Mouse (Mus musculus): ENCODE data around the gene Anapc1. TPM values are rescaled to one million over a fixed set of nuclear protein-coding genes. Genes with fewer than 3 reads are reported as not detected.

The Anapc1 gene
- polyA plus RNA-seq, 1 experiment from 2014 or later, result 60.7 TPM

DNA sequence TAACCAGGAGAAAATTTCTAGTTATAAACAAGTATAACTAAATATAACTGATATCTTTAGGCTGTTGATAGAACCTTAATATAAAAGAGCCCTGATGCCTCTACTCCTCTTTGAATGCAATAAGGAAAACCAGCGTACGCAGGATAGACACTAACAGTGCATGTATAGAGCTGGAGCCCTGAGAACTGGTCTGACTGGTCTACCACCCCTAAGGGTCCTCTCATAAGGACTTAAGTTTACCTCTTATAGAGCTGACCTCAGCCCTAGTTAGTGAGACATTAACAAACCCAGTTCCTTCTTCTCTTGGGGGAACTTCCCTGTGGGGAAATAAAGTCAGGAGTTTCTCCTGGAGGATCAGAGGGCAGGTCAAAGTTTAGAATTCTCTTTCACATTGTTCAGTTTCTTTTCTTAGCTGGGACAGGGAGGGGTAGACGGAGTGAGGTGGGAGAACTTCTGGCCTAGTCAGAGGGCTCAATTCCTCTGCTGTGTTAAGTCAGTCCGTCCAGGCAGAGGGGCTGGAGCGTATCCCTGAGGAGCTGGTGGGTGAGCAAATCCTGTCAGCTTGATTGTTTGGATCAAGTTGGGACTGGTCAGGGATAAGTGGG lies 35.0 kb upstream of the Anapc1 start:
- 62% methylated on average over 5 of the region's 5 CpGs for WGBS
- Histone ChIP-seq H3K4me3 (ENCODE audit: low read length) (no peak overlapping the region), H3K27me3 (ENCODE audit: control insufficient read depth, insufficient read depth, low read depth, low read length) (no peaks in the 10 kb centered on the region), H3K9me3 (ENCODE audit: control insufficient read depth, low read length) (peaks cover 4% of the 10 kb centered on the region; the same call in 1 of the 2 replicates), H3K27ac (ENCODE audit: low read length) (peak overlapping the region; percentile 78), H3K36me3 (ENCODE audit: control insufficient read depth, insufficient read depth, low read length) (no peaks in the 10 kb centered on the region), H3K4me1 (replicated peaks; ENCODE audit: control insufficient read depth, insufficient read depth, low read length) (peaks cover 13% of the 10 kb centered on the region), H3K9ac (ENCODE audit: low read length) (no peak overlapping the region), H3K4me2 (ENCODE audit: low read depth, low read length) (0 out of 2 replicates have a peak overlapping the region, but pooled peaks have one; percentile 5)
- ATAC-seq (ENCODE audit: low read depth), result peak; percentile 88

DNA sequence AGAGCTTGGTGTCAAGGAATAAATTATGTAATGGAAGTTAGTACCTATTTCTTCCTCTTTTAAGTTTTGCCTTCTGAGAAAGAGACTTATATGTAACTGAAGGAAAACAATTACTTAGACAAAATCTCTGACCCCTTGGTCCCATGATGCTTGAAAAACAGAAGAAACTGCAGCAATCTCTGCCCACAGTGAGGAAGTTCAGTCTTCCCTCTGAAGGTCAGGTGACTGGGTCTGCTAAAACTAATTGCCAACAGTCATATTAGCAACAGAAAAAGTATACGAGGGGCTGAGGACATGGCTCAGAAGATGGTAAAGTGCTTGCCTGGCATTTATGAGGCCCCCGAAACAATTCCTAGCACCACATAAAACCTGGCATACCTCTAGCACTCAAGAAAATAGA lies 32.2 kb upstream of the Anapc1 start:
- no peak for ATAC-seq (ENCODE audit: low read depth)
- Histone ChIP-seq H3K27me3 (ENCODE audit: control insufficient read depth, insufficient read depth, low read depth, low read length) (no peaks in the 10 kb centered on the region), H3K4me1 (replicated peaks; ENCODE audit: control insufficient read depth, insufficient read depth, low read length) (peaks cover 16% of the 10 kb centered on the region), H3K9me3 (ENCODE audit: control insufficient read depth, low read length) (peaks cover 4% of the 10 kb centered on the region; the same call in 1 of the 2 replicates), H3K27ac (ENCODE audit: low read length) (no peak overlapping the region), H3K36me3 (ENCODE audit: control insufficient read depth, insufficient read depth, low read length) (no peaks in the 10 kb centered on the region), H3K4me2 (ENCODE audit: low read depth, low read length) (no peak overlapping the region), H3K4me3 (ENCODE audit: low read length) (no peak overlapping the region), H3K9ac (ENCODE audit: low read length) (no peak overlapping the region)
- 86% methylated on average over 2 of the region's 2 CpGs for WGBS

DNA sequence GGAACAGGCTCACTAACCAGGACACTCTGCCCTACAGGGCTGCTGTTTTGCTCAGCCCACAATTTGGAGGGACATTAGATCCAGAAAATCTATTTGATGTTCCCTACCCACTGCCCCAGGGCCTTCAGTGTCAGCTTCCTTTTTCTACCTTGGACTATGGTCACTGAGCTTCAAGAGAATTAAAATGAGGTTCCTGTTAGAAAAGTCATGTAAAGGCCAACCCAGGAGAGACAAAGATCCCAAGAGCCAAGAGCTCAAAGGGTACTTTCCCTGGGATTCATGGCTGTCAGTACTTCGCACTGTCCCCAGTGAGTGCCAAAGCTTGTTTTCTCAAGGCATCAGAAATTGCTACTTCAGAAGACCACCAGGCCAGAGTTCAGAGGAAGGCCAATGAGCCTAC lies 28.8 kb upstream of the Anapc1 start:
- no peaks in the 10 kb centered on the region for H3K27me3 ChIP-seq (ENCODE audit: control insufficient read depth, insufficient read depth, low read depth, low read length)
- H3K9me3 ChIP-seq (ENCODE audit: control insufficient read depth, low read length), result peaks cover 3% of the 10 kb centered on the region; the same call in 1 of the 2 replicates
- no peak overlapping the region for H3K27ac ChIP-seq (ENCODE audit: low read length)
- no peak overlapping the region for H3K4me2 ChIP-seq (ENCODE audit: low read depth, low read length)
- H3K4me1 ChIP-seq (replicated peaks; ENCODE audit: control insufficient read depth, insufficient read depth, low read length), result peaks cover 28% of the 10 kb centered on the region
- H3K36me3 ChIP-seq (ENCODE audit: control insufficient read depth, insufficient read depth, low read length), result no peaks in the 10 kb centered on the region
- ATAC-seq (ENCODE audit: low read depth), result no peak
- WGBS, result 93% methylated on average over 1 of the region's 1 CpGs
- no peak overlapping the region for H3K9ac ChIP-seq (ENCODE audit: low read length)
- H3K4me3 ChIP-seq (ENCODE audit: low read length), result no peak overlapping the region

DNA sequence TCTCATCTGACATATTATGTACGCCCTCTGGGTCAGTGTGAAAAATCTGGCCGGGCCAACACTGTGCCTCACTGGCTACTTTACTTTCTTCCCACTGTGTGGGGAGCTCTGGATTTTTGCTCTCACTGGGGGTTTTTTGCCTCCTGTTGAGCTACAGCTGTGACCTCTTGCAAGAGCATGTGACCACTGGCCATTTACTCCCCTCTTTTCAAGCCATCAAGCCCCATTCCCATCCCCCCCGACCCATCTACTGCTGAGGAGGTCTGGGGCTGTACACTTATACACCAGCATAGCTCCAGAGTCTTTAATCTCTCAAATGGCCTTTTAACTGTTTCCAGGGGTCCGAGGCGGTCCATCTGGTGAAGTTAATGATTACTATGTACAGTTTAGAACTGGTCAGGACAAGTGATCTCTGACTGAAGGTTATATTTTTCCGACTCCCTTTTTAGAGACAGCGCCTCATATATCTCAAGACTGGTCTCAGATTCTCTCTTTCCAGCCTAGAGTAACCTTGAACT lies 27.6 kb upstream of the Anapc1 start:
- ATAC-seq (ENCODE audit: low read depth), result peak; percentile 54
- no peaks in the 10 kb centered on the region for H3K36me3 ChIP-seq (ENCODE audit: control insufficient read depth, insufficient read depth, low read length)
- WGBS, result 53% methylated on average over 7 of the region's 7 CpGs
- peaks cover 28% of the 10 kb centered on the region for H3K4me1 ChIP-seq (replicated peaks; ENCODE audit: control insufficient read depth, insufficient read depth, low read length)
- H3K4me2 ChIP-seq (ENCODE audit: low read depth, low read length), result no peak overlapping the region
- no peaks in the 10 kb centered on the region for H3K27me3 ChIP-seq (ENCODE audit: control insufficient read depth, insufficient read depth, low read depth, low read length)
- peak overlapping the region; percentile 15; the same call in 1 of the 2 replicates for H3K27ac ChIP-seq (ENCODE audit: low read length)
- no peaks in the 10 kb centered on the region for H3K9me3 ChIP-seq (ENCODE audit: control insufficient read depth, low read length)
- no peak overlapping the region for H3K4me3 ChIP-seq (ENCODE audit: low read length)
- H3K9ac ChIP-seq (ENCODE audit: low read length), result no peak overlapping the region

DNA sequence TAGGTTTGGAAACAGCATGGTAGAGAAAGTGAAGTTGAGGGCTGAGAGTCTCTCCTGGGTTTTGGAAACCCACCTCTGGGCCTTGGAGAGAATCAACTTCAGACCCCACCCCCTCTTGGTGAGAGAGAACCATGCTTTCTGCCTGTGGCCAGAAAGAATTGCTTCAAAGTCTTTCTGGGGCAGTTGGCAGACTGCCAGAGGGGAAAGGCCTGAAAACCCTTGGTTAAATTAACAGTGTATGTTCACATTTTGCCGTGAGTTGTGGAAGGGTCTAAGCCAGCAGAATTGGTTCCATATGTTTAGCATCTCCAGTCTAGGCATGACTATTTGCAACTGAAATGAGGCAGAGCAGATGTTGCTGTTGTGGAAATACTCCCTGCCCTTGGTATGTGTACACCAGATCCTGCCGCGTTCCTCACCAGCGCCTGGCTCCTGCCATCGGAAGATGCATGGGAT lies 26.4 kb upstream of the Anapc1 start:
- Histone ChIP-seq H3K4me2 (ENCODE audit: low read depth, low read length) (no peak overlapping the region), H3K9me3 (ENCODE audit: control insufficient read depth, low read length) (no peaks in the 10 kb centered on the region), H3K4me1 (replicated peaks; ENCODE audit: control insufficient read depth, insufficient read depth, low read length) (peaks cover 28% of the 10 kb centered on the region), H3K27ac (ENCODE audit: low read length) (peak overlapping the region; percentile 82), H3K4me3 (ENCODE audit: low read length) (no peak overlapping the region), H3K27me3 (ENCODE audit: control insufficient read depth, insufficient read depth, low read depth, low read length) (no peaks in the 10 kb centered on the region), H3K36me3 (ENCODE audit: control insufficient read depth, insufficient read depth, low read length) (no peaks in the 10 kb centered on the region), H3K9ac (ENCODE audit: low read length) (no peak overlapping the region)
- peak; percentile 87 for ATAC-seq (ENCODE audit: low read depth)
- 27% methylated on average over 5 of the region's 5 CpGs for WGBS

DNA sequence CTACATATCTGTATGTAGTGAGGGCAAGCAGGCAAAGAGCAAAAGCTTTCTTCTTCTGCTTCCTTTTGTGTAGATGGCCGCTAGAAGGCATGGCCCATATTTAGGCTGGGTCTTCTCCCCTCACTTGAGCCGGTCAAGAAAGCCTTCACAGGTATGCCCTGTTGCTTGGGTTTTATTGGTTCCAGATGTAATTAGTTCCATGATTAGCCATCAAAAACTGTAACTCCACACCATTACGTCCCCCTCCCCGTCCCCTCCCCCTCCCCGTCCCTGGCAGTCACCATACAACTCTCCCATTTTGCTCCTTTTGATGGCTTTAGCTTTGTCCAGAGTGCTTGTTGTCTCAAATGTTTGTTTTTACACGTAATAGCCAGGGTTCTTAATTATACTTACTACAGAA lies 25.7 kb upstream of the Anapc1 start:
- no peak for ATAC-seq (ENCODE audit: low read depth)
- 60% methylated on average over 6 of the region's 6 CpGs for WGBS
- peaks cover 23% of the 10 kb centered on the region for H3K4me1 ChIP-seq (replicated peaks; ENCODE audit: control insufficient read depth, insufficient read depth, low read length)
- peak overlapping the region; percentile 68 for H3K27ac ChIP-seq (ENCODE audit: low read length)
- H3K9ac ChIP-seq (ENCODE audit: low read length), result no peak overlapping the region
- H3K36me3 ChIP-seq (ENCODE audit: control insufficient read depth, insufficient read depth, low read length), result no peaks in the 10 kb centered on the region
- H3K4me3 ChIP-seq (ENCODE audit: low read length), result no peak overlapping the region
- H3K27me3 ChIP-seq (ENCODE audit: control insufficient read depth, insufficient read depth, low read depth, low read length), result no peaks in the 10 kb centered on the region
- H3K9me3 ChIP-seq (ENCODE audit: control insufficient read depth, low read length), result no peaks in the 10 kb centered on the region
- H3K4me2 ChIP-seq (ENCODE audit: low read depth, low read length), result no peak overlapping the region

DNA sequence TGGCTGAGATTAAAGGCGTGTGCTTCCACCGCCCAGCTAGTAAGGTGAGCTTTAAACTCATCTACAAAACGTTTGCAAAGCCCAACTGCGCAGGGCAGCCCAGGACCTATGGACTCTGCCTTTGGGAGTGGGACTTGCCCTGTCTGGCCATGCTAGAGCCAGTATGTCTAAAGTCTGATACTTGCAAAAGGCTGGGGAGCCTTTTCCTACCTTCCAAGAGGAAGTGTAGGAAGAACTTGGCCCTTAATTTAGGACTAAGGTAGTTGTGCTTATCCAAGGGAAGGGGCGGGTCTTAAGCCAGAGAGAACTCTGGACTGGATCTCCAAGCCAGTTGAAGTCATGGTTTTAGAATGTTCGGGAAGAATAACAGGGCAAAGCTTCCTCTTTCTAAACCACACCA lies 23.4 kb upstream of the Anapc1 start:
- Histone ChIP-seq H3K4me1 (replicated peaks; ENCODE audit: control insufficient read depth, insufficient read depth, low read length) (peaks cover 22% of the 10 kb centered on the region), H3K4me2 (ENCODE audit: low read depth, low read length) (no peak overlapping the region), H3K9me3 (ENCODE audit: control insufficient read depth, low read length) (no peaks in the 10 kb centered on the region), H3K36me3 (ENCODE audit: control insufficient read depth, insufficient read depth, low read length) (no peaks in the 10 kb centered on the region), H3K4me3 (ENCODE audit: low read length) (no peak overlapping the region), H3K27me3 (ENCODE audit: control insufficient read depth, insufficient read depth, low read depth, low read length) (no peaks in the 10 kb centered on the region), H3K9ac (ENCODE audit: low read length) (no peak overlapping the region), H3K27ac (ENCODE audit: low read length) (no peak overlapping the region)
- ATAC-seq (ENCODE audit: low read depth), result no peak
- WGBS, result 73% methylated on average over 6 of the region's 6 CpGs

DNA sequence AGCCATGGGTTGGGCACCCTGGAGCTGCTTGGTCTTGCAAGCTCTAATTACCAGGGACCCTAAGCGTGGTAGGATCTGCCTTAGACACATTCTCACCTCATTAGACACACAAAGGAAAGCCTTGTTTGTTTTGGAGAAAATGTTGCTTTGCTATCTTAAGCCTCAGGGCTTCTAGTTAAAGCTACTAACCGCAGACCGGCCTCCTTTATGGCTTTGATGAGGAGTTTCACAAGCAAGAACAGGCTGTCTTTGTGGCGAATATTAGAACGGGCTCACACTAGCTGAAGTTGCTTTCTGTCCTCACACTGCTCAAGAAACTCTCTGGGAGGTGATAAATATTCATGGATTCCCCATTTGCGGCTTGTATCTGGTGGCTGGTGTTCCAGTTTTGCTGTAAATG lies 22.1 kb upstream of the Anapc1 start:
- no peak overlapping the region for H3K4me3 ChIP-seq (ENCODE audit: low read length)
- no peaks in the 10 kb centered on the region for H3K27me3 ChIP-seq (ENCODE audit: control insufficient read depth, insufficient read depth, low read depth, low read length)
- no peaks in the 10 kb centered on the region for H3K36me3 ChIP-seq (ENCODE audit: control insufficient read depth, insufficient read depth, low read length)
- no peak overlapping the region for H3K9ac ChIP-seq (ENCODE audit: low read length)
- H3K9me3 ChIP-seq (ENCODE audit: control insufficient read depth, low read length), result no peaks in the 10 kb centered on the region
- peaks cover 15% of the 10 kb centered on the region for H3K4me1 ChIP-seq (replicated peaks; ENCODE audit: control insufficient read depth, insufficient read depth, low read length)
- WGBS, result 49% methylated on average over 6 of the region's 6 CpGs
- ATAC-seq (ENCODE audit: low read depth), result no peak
- no peak overlapping the region for H3K4me2 ChIP-seq (ENCODE audit: low read depth, low read length)
- H3K27ac ChIP-seq (ENCODE audit: low read length), result no peak overlapping the region

DNA sequence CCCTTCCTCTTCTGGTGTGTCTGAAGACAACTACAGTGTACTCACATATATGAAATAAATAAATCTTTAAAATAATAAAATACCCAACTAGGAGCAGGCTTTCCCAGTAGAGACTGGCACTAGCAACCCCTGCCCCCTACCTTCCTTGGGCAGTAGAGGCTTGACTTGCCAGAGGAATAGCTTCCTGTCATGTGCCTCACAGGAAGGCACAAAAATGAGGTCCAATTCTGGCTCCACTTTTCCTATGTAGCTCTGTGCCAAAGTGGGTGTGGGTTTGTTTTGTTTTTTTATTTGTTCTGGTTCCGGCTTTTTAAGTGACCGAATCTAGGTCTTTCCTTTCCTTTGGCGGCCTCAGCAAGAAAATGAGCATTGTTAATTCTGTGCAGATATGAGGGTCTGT lies 17.3 kb upstream of the Anapc1 start:
- H3K4me3 ChIP-seq (ENCODE audit: low read length), result no peak overlapping the region
- H3K27me3 ChIP-seq (ENCODE audit: control insufficient read depth, insufficient read depth, low read depth, low read length), result no peaks in the 10 kb centered on the region
- H3K9me3 ChIP-seq (ENCODE audit: control insufficient read depth, low read length), result no peaks in the 10 kb centered on the region
- 75% methylated on average over 3 of the region's 3 CpGs for WGBS
- H3K4me2 ChIP-seq (ENCODE audit: low read depth, low read length), result peak overlapping the region; percentile 14; the same call in 1 of the 2 replicates
- no peaks in the 10 kb centered on the region for H3K36me3 ChIP-seq (ENCODE audit: control insufficient read depth, insufficient read depth, low read length)
- H3K27ac ChIP-seq (ENCODE audit: low read length), result peak overlapping the region; percentile 48
- H3K9ac ChIP-seq (ENCODE audit: low read length), result no peak overlapping the region
- peak; percentile 48; the same call in 1 of the 2 replicates for ATAC-seq (ENCODE audit: low read depth)
- H3K4me1 ChIP-seq (replicated peaks; ENCODE audit: control insufficient read depth, insufficient read depth, low read length), result peaks cover 9% of the 10 kb centered on the region; the same call in 1 of the 2 replicates

All from lung, embryonic 16.5 days (tissue).